Mouse (Mus musculus) lung, embryonic 14.5 days (tissue): ENCODE data around the gene Gm43064. TPM values are rescaled to one million over a fixed set of nuclear protein-coding genes. Genes with fewer than 3 reads are reported as not detected.

ENCODE experiments used
- ATAC-seq: fragments of 200-750 bp; cut with Nextera tagmentation; 2 replicates; pipeline ENCODE4 v1.8.0; 2017; ENCODE audit warnings: mild to moderate bottlenecking, moderate TSS enrichment, moderate library complexity; ENCODE audit not compliant: insufficient read depth
- DNase-seq: peaks from one replicate; pipeline ENCODE4 v3.0.0-alpha.2; 2015
- H3K27ac ChIP-seq: fragments of 300-500 bp; sonication (generic); 2 replicates; pipeline ENCODE4 v1.5.1; 2014; ENCODE audit warnings: low read depth, mild to moderate bottlenecking, moderate library complexity
- H3K27me3 ChIP-seq: fragments of 300-500 bp; sonication (generic); 2 replicates; pipeline ENCODE4 v1.6.1; 2014; ENCODE audit warnings: low read length, control low read depth; ENCODE audit not compliant: insufficient read depth
- H3K36me3 ChIP-seq: fragments of 300-500 bp; sonication (generic); 2 replicates; pipeline ENCODE4 v1.6.1; 2014; ENCODE audit warnings: control low read depth; ENCODE audit not compliant: insufficient read depth
- H3K4me1 ChIP-seq: fragments of 300-500 bp; sonication (generic); 2 replicates; pipeline ENCODE4 v1.6.1; 2014; ENCODE audit warnings: antibody characterized with exemption, control low read depth; ENCODE audit not compliant: insufficient read depth
- H3K4me2 ChIP-seq: fragments of 300-500 bp; sonication (generic); 2 replicates; pipeline ENCODE4 v1.6.1; 2014; ENCODE audit warnings: mild to moderate bottlenecking
- H3K4me3 ChIP-seq: fragments of 300-500 bp; sonication (generic); 2 replicates; pipeline ENCODE4 v1.5.1; 2014; ENCODE audit warnings: low read depth, low read length
- H3K9ac ChIP-seq: fragments of 300-500 bp; sonication (generic); 2 replicates; pipeline ENCODE4 v1.6.1; 2014
- H3K9me3 ChIP-seq: fragments of 300-500 bp; sonication (generic); 2 replicates; pipeline ENCODE4 v1.6.1; 2016; ENCODE audit warnings: low read depth, low read length, control low read depth
- CTCF ChIP-seq: IDR thresholded peaks from 2 replicates; pipeline ENCODE4 v1.5.1; 2016; ENCODE audit warnings: antibody characterized with exemption, low read depth
- WGBS: fragments of 180-500 bp; shearing (Covaris S2); extraction: QIAGEN DNeasy Blood & Tissue Kit; methylation state at CpG from one replicate; pipeline ENCODE4 v1.1.7; 2014; 5-methylcytosine and 5-hydroxymethylcytosine counted together
- polyA plus RNA-seq: library from polyadenylated mRNA; unstranded; fragments of >200 nt; fragmentation: Nextera tagmentation; extraction: Ambion mirVana; gene quantifications from 2 replicates; pipeline ENCODE4 v1.2.1, GENCODE M21; 2014

The Gm43064 gene
- polyA plus RNA-seq = 0.21 TPM in 1 of 2 replicates, not detected in the other

GRCm38 (mm10) chr3:103808891-103809798 lies at the start of gene Gm43064, which contains the start of the genes Dclre1b and Ap4b1:
Gene Gm43064 (plus strand): TSS chr3:103809573.
Gene Dclre1b (minus strand): TSS chr3:103809444.
Gene Ap4b1 (plus strand): TSS chr3:103809520.
- Histone ChIP-seq H3K4me3 (peak within 1 kb of the TSS; percentile 85), H3K27ac (peak within 1 kb of the TSS; percentile 96), H3K9me3 (no peaks in the 10 kb centered on the region), H3K4me2 (peak within 1 kb of the TSS; percentile 72), H3K36me3 (peaks cover 32% of the 10 kb centered on the region), H3K4me1 (peaks cover 5% of the 10 kb centered on the region; the same call in 1 of the 2 replicates), H3K27me3 (no peaks in the 10 kb centered on the region), H3K9ac (peak within 1 kb of the TSS; percentile 91)
- under 1% methylated on average over 66 of the region's 70 CpGs for WGBS
- no peak for TF ChIP-seq CTCF
- peak; percentile 97 for DNase-seq
- ATAC-seq = peak; percentile 97

- no peak for TF ChIP-seq CTCF
- DNase-seq = no peak
- H3K4me2 ChIP-seq = no peak overlapping the region
- H3K4me3 ChIP-seq = no peak overlapping the region
- H3K27me3 ChIP-seq = no peaks in the 10 kb centered on the region
- no peak overlapping the region for H3K9ac ChIP-seq
- WGBS = 81% methylated on average over 3 of the region's 3 CpGs
- peaks cover 53% of the 10 kb centered on the region for H3K36me3 ChIP-seq
- no peak overlapping the region for H3K27ac ChIP-seq
- no peaks in the 10 kb centered on the region for H3K9me3 ChIP-seq
- peaks cover 7% of the 10 kb centered on the region; the same call in 1 of the 2 replicates for H3K4me1 ChIP-seq
- ATAC-seq = no peak
Measured at GRCm38 (mm10) chr3:103766789-103767188, 42.6 kb upstream of the Gm43064 start.

GRCm38 (mm10) chr3:103771531-103772130 lies 37.7 kb upstream of the Gm43064 start:
- H3K9ac ChIP-seq = no peak overlapping the region
- peaks cover 8% of the 10 kb centered on the region; the same call in 1 of the 2 replicates for H3K4me1 ChIP-seq
- H3K36me3 ChIP-seq = peaks cover 43% of the 10 kb centered on the region
- no peaks in the 10 kb centered on the region for H3K27me3 ChIP-seq
- H3K9me3 ChIP-seq = no peaks in the 10 kb centered on the region
- no peak for TF ChIP-seq CTCF
- 54% methylated on average over 9 of the region's 9 CpGs for WGBS
- peak overlapping the region; percentile 32; the same call in 1 of the 2 replicates for H3K27ac ChIP-seq
- DNase-seq = peak; percentile 90
- no peak overlapping the region for H3K4me3 ChIP-seq
- no peak overlapping the region for H3K4me2 ChIP-seq
- peak; percentile 62; the same call in 1 of the 2 replicates for ATAC-seq

GRCm38 (mm10) chr3:103772846-103773245 lies 36.5 kb upstream of the Gm43064 start:
- H3K27me3 ChIP-seq = no peaks in the 10 kb centered on the region
- DNase-seq = no peak
- no peak for TF ChIP-seq CTCF
- H3K9ac ChIP-seq = no peak overlapping the region
- no peak overlapping the region for H3K27ac ChIP-seq
- H3K36me3 ChIP-seq = peaks cover 46% of the 10 kb centered on the region
- H3K9me3 ChIP-seq = no peaks in the 10 kb centered on the region
- H3K4me3 ChIP-seq = no peak overlapping the region
- ATAC-seq = no peak
- no peak overlapping the region for H3K4me2 ChIP-seq
- H3K4me1 ChIP-seq = peaks cover 8% of the 10 kb centered on the region; the same call in 1 of the 2 replicates
- WGBS = 80% methylated on average over 4 of the region's 4 CpGs

- no peak for TF ChIP-seq CTCF
- H3K4me2 ChIP-seq = no peak overlapping the region
- ATAC-seq (no peak), DNase-seq (no peak)
- H3K27ac ChIP-seq = peak overlapping the region; percentile 24; the same call in 1 of the 2 replicates
- H3K36me3 ChIP-seq = peaks cover 45% of the 10 kb centered on the region
- peaks cover 8% of the 10 kb centered on the region; the same call in 1 of the 2 replicates for H3K4me1 ChIP-seq
- no peak overlapping the region for H3K9ac ChIP-seq
- no peaks in the 10 kb centered on the region for H3K27me3 ChIP-seq
- no peak overlapping the region for H3K4me3 ChIP-seq
- WGBS = 86% methylated on average over 3 of the region's 3 CpGs
- no peaks in the 10 kb centered on the region for H3K9me3 ChIP-seq
Measured at GRCm38 (mm10) chr3:103773508-103773907, 35.9 kb upstream of the Gm43064 start.

GRCm38 (mm10) chr3:103774009-103774408 lies 35.4 kb upstream of the Gm43064 start:
- no peak overlapping the region for H3K4me3 ChIP-seq
- no peak overlapping the region for H3K27ac ChIP-seq
- DNase-seq = no peak
- TF ChIP-seq CTCF = no peak
- H3K4me2 ChIP-seq = no peak overlapping the region
- ATAC-seq = no peak
- H3K9me3 ChIP-seq = no peaks in the 10 kb centered on the region
- peaks cover 41% of the 10 kb centered on the region for H3K36me3 ChIP-seq
- H3K4me1 ChIP-seq = peaks cover 8% of the 10 kb centered on the region; the same call in 1 of the 2 replicates
- no peak overlapping the region for H3K9ac ChIP-seq
- no peaks in the 10 kb centered on the region for H3K27me3 ChIP-seq
- 85% methylated on average over 15 of the region's 15 CpGs for WGBS

GRCm38 (mm10) chr3:103777940-103778339 lies 31.4 kb upstream of the Gm43064 start:
- TF ChIP-seq CTCF = no peak
- DNase-seq = no peak
- no peaks in the 10 kb centered on the region for H3K27me3 ChIP-seq
- no peak for ATAC-seq
- H3K9ac ChIP-seq = no peak overlapping the region
- H3K9me3 ChIP-seq = no peaks in the 10 kb centered on the region
- no peak overlapping the region for H3K4me3 ChIP-seq
- 88% methylated on average over 11 of the region's 11 CpGs for WGBS
- no peaks in the 10 kb centered on the region for H3K4me1 ChIP-seq
- H3K4me2 ChIP-seq = no peak overlapping the region
- no peak overlapping the region for H3K27ac ChIP-seq
- peaks cover 33% of the 10 kb centered on the region for H3K36me3 ChIP-seq
